Mouse (Mus musculus) forebrain, postnatal 0 days (tissue): Measurements from ENCODE around the gene Gng7. TPM values are rescaled to one million over a fixed set of nuclear protein-coding genes. Genes with fewer than 3 reads are reported as not detected.
A peak's percentile ranks its signal among the peaks of the same experiment; 100 is the strongest.
"Not testable (repeated sequence)": the region's sequence is repeated elsewhere in the genome, so short reads cannot be mapped to it uniquely, and the experiment has no call there.

ENCODE experiments used
- ATAC-seq: fragments of 200-750 bp; cut with Nextera tagmentation; 2 replicates; pipeline ENCODE4 v1.8.0; 2017; ENCODE audit warnings: mild to moderate bottlenecking, moderate library complexity
- DNase-seq: peaks from one replicate; pipeline ENCODE4 v3.0.0-alpha.2; 2015
- H3K27ac ChIP-seq: fragments of 300-500 bp; sonication (generic); 2 replicates; pipeline ENCODE4 v1.5.1; 2014; ENCODE audit warnings: low read depth, mild to moderate bottlenecking, antibody characterized with exemption, low read length, moderate library complexity, mixed read lengths
- H3K27me3 ChIP-seq: fragments of 300-500 bp; sonication (generic); 2 replicates; pipeline ENCODE4 v1.6.1; 2014; ENCODE audit warnings: mild to moderate bottlenecking, low read length, mixed read lengths; ENCODE audit not compliant: insufficient read depth
- H3K36me3 ChIP-seq: fragments of 300-500 bp; sonication (generic); 2 replicates; pipeline ENCODE4 v1.6.1; 2014; ENCODE audit warnings: mild to moderate bottlenecking, moderate library complexity; ENCODE audit not compliant: insufficient read depth
- H3K4me1 ChIP-seq: fragments of 300-500 bp; sonication (generic); 2 replicates; pipeline ENCODE4 v1.6.1; 2014; ENCODE audit warnings: antibody characterized with exemption; ENCODE audit not compliant: insufficient read depth
- H3K4me2 ChIP-seq: fragments of 300-500 bp; sonication (generic); 2 replicates; pipeline ENCODE4 v1.6.1; 2014; ENCODE audit warnings: low read depth, mild to moderate bottlenecking, moderate library complexity
- H3K4me3 ChIP-seq: fragments of 300-500 bp; sonication (generic); 2 replicates; pipeline ENCODE4 v1.5.1; 2014; ENCODE audit warnings: low read depth, low read length, mixed read lengths
- H3K9ac ChIP-seq: fragments of 300-500 bp; sonication (generic); 2 replicates; pipeline ENCODE4 v1.6.1; 2014; ENCODE audit warnings: mild to moderate bottlenecking
- H3K9me3 ChIP-seq: fragments of 300-500 bp; sonication (generic); 2 replicates; pipeline ENCODE4 v1.6.1; 2016; ENCODE audit warnings: low read length
- CTCF ChIP-seq: sonication (generic); IDR thresholded peaks from 2 replicates; pipeline ENCODE4 v1.5.1; 2016; ENCODE audit warnings: antibody characterized with exemption, control low read depth, low read depth
- WGBS: fragments of 180-500 bp; shearing (Covaris S2); extraction: QIAGEN DNeasy Blood & Tissue Kit; methylation state at CpG from one replicate; pipeline ENCODE4 v1.1.7; 2014; 5-methylcytosine and 5-hydroxymethylcytosine counted together
- polyA plus RNA-seq: library from polyadenylated mRNA; unstranded; fragments of >200 nt; fragmentation: Nextera tagmentation; extraction: Ambion mirVana; gene quantifications from 2 replicates; pipeline ENCODE4 v1.2.1, GENCODE M21; 2015
- total RNA-seq: library from RNA; depleted of rRNA; stranded (reverse); fragments of >200 nt; gene quantifications from 2 replicates; pipeline ENCODE4 v1.2.3, GENCODE M21; 2014; rRNA removed

Gene Gng7
- total RNA-seq (64.5 and 91.4 TPM in 2 replicates), polyA plus RNA-seq (76.2 and 85.7 TPM in 2 replicates)

DNA sequence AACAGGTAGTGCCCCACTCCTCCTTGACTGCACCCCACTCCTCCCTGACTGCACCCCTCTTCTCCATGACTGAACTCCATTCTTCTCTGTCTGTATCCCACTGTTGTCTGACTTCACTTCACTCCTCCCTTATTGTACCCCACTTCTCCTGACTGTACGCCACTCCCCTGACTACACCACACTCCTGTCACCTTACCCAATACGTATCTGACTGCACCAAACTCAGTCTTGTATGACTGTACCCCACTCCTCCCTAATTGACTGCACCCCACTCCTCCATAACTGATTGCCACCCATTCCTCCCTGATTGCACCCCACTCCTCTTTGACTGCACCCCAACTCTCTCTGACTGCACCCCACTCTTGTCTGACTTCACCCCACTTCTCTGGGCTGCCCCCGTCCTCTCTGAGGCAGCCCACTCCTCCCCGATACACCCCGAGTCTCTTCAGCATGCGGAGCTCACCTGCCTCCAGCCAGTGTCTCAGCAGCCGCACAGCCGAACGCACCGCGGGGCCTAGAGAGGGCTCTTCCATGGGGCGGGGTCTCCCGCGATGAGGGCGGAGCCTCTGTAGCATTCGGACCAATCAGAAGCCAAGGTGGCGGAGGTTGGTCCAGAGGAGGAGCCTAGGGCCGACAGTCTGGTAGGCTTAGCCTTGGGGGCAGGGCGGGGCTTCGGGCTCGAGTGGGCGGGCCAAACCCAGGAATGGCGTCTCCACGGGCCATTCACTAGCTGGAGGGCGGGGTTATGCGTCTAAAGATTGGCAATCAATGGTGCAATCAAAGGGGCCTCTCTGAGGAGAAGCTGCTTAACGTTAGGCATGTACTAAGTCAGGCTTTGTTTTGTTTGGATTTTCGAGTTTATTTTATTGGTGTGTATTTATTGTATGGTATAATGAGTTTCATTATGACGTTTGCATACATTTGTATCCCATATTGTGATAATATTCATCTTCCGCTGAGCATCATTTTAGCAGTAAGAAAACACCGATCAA lies at the start of gene Gng7:
TSS of gene Gng7 (minus strand) at position 553 of the 992 bp plus-strand sequence.
- 8% methylated on average over 31 of the region's 31 CpGs for WGBS
- peak; percentile 99 for DNase-seq

DNA sequence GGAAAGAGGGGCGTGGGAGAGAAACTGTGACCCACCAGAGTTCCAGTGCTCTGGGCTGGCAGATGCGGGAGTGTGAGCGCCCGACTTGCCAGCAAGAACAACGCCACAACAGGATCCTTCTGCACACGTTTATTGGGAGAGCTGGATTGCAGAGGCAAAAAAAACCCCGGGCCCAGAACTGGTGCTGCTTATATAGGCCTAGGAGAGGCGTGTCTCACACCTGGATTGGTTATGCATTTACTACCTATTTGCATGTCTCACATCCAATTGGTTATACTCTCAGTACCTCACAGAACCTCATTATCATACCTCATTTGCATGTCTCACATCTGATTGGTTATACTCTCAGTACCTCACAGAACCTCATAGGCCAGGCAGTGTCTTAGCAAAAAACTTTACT lies 49.8 kb upstream of the Gng7 start:
- H3K27me3 ChIP-seq, H3K4me3 ChIP-seq, DNase-seq, H3K4me2 ChIP-seq, H3K9me3 ChIP-seq, H3K36me3 ChIP-seq, ATAC-seq, H3K9ac ChIP-seq, H3K4me1 ChIP-seq, H3K27ac ChIP-seq: not testable (repeated sequence)
- WGBS: 88% methylated on average over 8 of the region's 8 CpGs

More for the DNA sequence above, at the start of gene Gng7:
- Histone ChIP-seq H3K4me1 (no peaks in the 10 kb centered on the region; the same call in 1 of the 2 replicates), H3K4me2 (peak within 1 kb of the TSS; percentile 63), H3K27me3 (no peaks in the 10 kb centered on the region), H3K9ac (peak within 1 kb of the TSS; percentile 56), H3K4me3 (peak within 1 kb of the TSS; percentile 49), H3K9me3 (no peaks in the 10 kb centered on the region), H3K27ac (0 out of 2 replicates have a peak within 1 kb of the TSS, but pooled peaks have one; percentile 29), H3K36me3 (no peaks in the 10 kb centered on the region)
- ATAC-seq: peak; percentile 98
- no peak for TF ChIP-seq CTCF

DNA sequence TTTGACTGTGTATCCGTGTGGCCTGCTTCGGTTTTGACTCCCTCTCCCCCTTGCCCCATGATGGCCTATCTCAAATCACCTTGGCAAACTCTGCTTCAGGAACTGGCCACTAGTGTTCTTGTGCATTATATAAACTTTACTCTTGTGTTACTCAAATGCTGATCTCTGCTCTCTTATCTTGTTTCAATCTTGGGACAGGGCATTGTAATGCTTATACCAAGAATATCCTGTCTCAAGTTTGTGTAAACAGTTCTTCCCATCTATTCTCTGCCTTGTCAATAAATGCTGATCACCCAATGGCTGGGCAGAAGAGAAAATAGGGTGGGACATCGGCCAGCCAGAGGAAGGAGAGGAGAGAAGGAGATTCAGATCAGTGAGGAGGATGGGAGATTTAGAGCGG lies 48.0 kb upstream of the Gng7 start:
- no peak for DNase-seq
- H3K27ac ChIP-seq: no peak overlapping the region
- TF ChIP-seq CTCF: no peak
- no peaks in the 10 kb centered on the region for H3K36me3 ChIP-seq
- H3K4me3 ChIP-seq: no peak overlapping the region
- no peaks in the 10 kb centered on the region for H3K27me3 ChIP-seq
- no peaks in the 10 kb centered on the region for H3K9me3 ChIP-seq
- ATAC-seq: no peak
- 65% methylated on average over 4 of the region's 4 CpGs for WGBS
- no peak overlapping the region for H3K4me2 ChIP-seq
- peaks cover 8% of the 10 kb centered on the region for H3K4me1 ChIP-seq
- H3K9ac ChIP-seq: no peak overlapping the region

DNA sequence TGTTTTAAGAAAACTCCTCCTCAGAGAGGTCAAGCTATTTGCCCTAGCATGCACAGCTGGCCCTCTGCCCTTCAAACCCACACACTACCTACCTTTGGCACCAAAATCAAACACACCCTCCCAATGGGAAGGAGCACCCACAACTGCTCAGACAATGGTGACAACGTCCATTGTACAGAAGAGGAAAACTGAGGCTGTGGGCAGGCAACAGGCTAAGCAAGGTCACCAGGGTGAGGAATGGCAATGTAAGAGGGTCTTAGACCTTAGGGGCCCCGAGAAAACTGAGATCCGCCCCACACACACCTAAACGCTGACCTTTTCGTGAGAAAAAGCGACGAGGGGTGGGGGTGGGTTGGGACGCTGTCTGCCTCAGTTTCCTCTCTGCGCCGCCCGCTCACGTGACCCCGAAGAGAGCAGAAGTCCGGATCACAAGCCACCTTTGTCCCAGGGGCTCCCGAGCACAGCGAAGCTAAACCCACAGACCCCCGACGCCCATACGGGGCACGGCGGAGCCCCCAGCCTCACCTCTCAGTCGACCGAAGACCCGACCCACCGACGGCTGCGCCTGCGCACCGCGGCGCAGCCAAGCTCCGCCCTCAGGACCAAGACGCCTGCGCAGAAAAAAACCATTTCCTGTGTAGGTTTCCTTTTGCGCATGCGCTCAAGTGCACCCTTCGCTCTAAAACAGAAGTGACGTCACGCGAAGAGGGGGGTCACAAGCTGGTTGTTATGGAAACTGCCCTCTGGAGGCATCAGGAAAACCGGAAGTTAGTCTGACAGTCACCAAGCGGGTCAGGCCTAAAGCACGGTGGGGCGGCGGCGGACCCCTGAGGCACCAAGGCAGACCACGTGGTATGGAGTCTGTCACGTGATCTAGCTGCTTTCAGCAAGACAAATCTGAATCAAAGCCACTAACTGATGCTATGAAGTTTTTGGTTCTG lies 45.1 kb upstream of the Gng7 start, which contains the start of gene Sgta:
TSS of gene Sgta (minus strand) at position 579 of the 941 bp plus-strand sequence.
- Histone ChIP-seq H3K36me3 (no peaks in the 10 kb centered on the region), H3K4me2 (peak within 1 kb of the TSS; percentile 85), H3K27me3 (no peaks in the 10 kb centered on the region), H3K9ac (peak within 1 kb of the TSS; percentile 78), H3K27ac (peak within 1 kb of the TSS; percentile 77), H3K9me3 (no peaks in the 10 kb centered on the region), H3K4me1 (peaks cover 8% of the 10 kb centered on the region), H3K4me3 (peak within 1 kb of the TSS; percentile 76)
- 0 out of 2 replicates have a peak, but pooled peaks have one; percentile 2 for TF ChIP-seq CTCF
- ATAC-seq (peak; percentile 98), DNase-seq (peak; percentile 100)
- under 1% methylated on average over 48 of the region's 48 CpGs for WGBS

DNA sequence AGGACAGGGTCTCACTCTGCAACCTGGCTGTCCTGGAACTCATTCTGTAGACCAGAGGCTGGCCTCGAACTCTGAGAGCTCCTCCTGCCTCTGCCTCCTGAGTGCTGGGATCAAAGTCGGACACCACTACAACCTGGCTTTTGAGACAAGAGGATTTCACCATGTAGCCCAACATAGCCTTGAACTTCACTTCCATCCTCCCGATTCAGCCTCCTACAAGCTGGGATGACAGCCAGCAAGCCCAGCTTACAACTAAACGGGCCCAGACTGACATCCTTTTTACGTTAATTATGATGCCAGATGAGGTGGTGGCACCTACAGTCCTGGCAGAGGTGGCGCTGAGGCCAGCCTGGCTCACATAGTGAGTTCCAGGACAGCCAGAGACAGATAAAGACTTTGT lies 44.2 kb upstream of the Gng7 start:
- ATAC-seq (no peak), DNase-seq (no peak)
- no peaks in the 10 kb centered on the region for H3K36me3 ChIP-seq
- H3K27ac ChIP-seq: no peak overlapping the region
- no peaks in the 10 kb centered on the region for H3K27me3 ChIP-seq
- H3K4me2 ChIP-seq: peak overlapping the region; percentile 85
- 0 out of 2 replicates have a peak overlapping the region, but pooled peaks have one; percentile 78 for H3K9ac ChIP-seq
- TF ChIP-seq CTCF: no peak
- WGBS: 90% methylated on average over 6 of the region's 6 CpGs
- H3K4me1 ChIP-seq: peaks cover 8% of the 10 kb centered on the region
- H3K4me3 ChIP-seq: peak overlapping the region; percentile 76; the same call in 1 of the 2 replicates
- no peaks in the 10 kb centered on the region for H3K9me3 ChIP-seq

DNA sequence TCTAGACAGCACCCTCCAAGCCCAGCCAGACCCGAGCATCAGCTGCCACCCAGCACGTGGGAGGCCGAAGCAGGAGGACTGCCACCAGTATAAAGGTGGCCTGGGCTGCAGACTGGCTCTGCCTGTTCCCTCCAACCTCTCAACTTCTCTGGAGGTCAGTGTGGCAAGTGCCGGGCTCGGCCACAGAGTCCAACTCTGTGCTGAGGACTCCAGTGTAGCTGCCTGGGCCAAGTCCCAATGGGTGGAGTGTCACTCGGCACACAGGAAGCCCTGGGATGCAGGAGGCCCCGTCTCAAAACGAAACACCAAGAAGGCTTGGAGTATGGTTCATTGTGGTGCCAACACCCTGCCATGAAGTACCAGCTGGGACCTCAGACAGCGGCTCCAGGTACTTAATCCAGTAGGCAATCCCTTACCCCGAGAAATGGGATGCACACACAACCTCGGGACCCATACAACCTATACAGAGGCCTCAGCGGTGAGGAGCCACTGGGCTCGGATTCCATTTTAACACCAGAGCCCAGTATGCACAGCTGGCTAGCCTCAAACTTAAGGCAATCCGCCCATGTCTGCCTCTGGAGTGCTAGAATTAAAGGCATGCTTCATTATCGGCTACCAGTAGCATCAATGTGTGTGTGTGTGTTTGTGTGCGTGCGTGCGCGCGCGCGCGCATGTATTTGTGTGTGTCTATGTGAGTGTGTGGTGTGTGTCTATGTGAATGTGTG lies 42.8 kb upstream of the Gng7 start:
- ATAC-seq: no peak
- Histone ChIP-seq H3K9ac (no peak overlapping the region), H3K4me3 (no peak overlapping the region), H3K27me3 (no peaks in the 10 kb centered on the region), H3K9me3 (no peaks in the 10 kb centered on the region), H3K36me3 (peaks cover 6% of the 10 kb centered on the region; the same call in 1 of the 2 replicates), H3K27ac (no peak overlapping the region), H3K4me2 (no peak overlapping the region), H3K4me1 (peaks cover 8% of the 10 kb centered on the region)
- no peak for TF ChIP-seq CTCF
- no peak for DNase-seq
- WGBS: 93% methylated on average over 23 of the region's 23 CpGs

DNA sequence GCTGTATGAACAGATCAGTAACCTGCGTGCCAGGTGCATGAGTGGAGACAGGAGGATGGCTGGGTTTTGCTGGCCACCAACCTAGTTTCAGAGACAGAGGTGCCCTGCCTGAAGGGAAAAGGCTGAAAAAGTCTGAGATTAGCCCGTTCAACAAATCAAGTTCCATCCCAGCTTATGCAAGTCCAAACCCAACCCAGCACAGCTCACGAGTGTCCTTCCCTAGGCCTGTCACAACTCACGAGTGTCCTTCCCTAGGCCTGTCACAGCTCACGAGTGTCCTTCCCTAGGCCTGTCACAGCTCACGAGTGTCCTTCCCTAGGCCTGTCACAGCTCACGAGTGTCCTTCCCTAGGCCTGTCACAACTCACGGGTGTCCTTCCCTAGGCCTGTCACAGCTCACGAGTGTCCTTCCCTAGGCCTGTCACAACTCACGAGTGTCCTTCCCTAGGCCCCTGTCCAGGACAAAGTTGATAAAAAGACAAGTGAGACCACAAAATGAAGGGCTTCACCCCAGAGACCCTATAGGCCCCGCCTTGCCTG lies 41.1 kb upstream of the Gng7 start:
- not testable (repeated sequence) for H3K27ac ChIP-seq, H3K4me3 ChIP-seq, H3K4me2 ChIP-seq, H3K27me3 ChIP-seq, DNase-seq, ATAC-seq, H3K9ac ChIP-seq, H3K4me1 ChIP-seq, H3K9me3 ChIP-seq
- 84% methylated on average over 11 of the region's 11 CpGs for WGBS
- peaks cover 23% of the 10 kb centered on the region for H3K36me3 ChIP-seq
